Mouse (Mus musculus) megakaryocyte-erythroid progenitor cell, adult 5-6 weeks (primary cell): ENCODE results near the gene Sgce. TPM values are rescaled to one million over a fixed set of nuclear protein-coding genes. Genes with fewer than 3 reads are reported as not detected.
"Not testable (repeated sequence)": the region's sequence is repeated elsewhere in the genome, so short reads cannot be mapped to it uniquely, and the experiment has no call there.

Experiments
- ATAC-seq: replicated peaks from 2 replicates; pipeline ENCODE4 v1.8.0; 2016; ENCODE audit warnings: mild to moderate bottlenecking, inconsistent platforms; ENCODE audit not compliant: severe bottlenecking, poor library complexity, low FRiP score, low TSS enrichment
- total RNA-seq, 2 experiments: library from RNA; stranded (forward) in 1 of 2; stranded (reverse) in 1 of 2; fragments of 200-1000, 215-1000 nt in 1 of 2; fragments of >200 nt in 1 of 2; fragmentation: Nextera tagmentation in 1 of 2; gene quantifications; 2 replicates each; pipeline ENCODE4 v1.2.3; 2014 to 2017

Sgce gene
- total RNA-seq, 2 experiments from 2014 or later = 0.57 to 1.0 TPM

DNA sequence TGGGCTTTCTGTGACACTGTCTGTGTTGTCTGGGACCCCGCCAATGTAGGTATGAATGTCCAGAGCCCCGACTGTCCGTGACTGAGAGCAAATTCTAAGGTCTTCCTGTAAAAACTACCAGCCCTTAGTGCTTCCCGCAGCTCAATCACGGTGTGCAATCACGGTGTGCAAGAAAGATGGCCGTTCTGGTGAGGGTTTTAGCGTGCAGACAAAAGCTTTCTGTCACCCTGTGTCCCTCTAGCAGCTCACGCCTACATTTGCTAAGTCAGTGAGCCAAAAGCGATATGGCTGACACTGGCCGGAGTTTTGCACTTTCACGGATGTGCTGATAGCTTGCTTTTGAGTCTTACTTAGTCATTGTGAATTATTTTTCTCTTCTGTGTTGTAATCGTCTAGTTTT lies 88.1 kb downstream of the Sgce start:
- no peak for ATAC-seq

DNA sequence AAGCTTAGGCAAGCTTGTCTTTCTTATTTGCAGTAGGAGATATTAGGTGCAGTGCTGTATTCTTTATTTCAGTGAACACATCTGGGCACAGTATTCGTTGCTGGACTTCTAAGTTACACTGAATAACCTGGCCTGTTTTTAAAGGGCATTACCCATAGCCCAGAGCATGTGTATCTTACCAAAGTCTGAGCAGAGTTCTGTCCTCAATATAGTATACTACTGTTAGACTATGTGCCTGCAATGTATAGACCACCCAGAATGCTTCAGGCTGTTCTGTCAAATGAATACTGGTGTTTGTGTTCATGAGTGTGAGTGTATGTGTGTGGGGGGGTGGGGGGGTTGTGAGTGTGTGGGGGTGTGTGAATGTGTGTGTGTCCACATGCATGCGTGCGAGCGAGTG lies 91.1 kb downstream of the Sgce start:
- ATAC-seq = no peak

DNA sequence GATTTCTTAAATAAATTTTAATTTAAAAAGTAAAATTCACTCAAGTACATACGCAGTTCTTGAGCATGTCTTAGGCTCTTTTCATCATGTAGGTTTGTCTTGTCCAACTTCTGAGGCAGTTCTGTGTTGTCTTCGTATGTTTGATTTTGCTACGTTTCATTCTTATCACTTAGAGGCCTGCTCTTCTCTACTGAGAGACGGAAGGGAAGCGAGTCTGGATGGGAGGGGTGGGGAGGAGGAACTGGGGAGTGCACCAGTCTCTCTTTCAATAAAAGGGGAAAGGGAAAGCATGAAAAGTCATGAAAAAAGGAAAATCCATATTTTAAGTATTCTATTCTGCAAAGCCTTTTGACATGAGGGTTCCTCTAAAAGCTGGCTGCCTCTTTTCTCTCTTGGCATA lies 91.5 kb downstream of the Sgce start:
- ATAC-seq = 0 out of 2 replicates have a peak, but pooled peaks have one; percentile 61

DNA sequence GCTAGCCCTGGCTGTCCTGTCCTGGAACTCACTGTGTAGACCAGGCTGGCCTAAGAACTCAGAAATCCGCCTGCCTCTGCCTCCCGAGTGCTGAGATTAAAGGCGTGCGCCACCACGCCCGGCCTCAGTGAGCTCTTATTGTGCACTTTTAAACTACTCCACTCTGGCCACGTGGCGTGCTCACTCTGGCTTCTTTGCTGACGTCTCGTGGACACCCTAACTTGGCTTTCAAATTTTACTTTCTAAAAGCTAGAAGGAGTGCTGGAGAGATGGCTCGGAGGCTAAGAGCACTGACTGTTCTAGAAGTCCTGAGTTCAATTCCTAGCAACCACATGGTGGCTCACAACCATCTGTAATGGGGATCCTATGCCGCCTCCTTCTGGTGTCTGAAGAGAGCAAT lies 93.3 kb downstream of the Sgce start:
- not testable (repeated sequence) for ATAC-seq

DNA sequence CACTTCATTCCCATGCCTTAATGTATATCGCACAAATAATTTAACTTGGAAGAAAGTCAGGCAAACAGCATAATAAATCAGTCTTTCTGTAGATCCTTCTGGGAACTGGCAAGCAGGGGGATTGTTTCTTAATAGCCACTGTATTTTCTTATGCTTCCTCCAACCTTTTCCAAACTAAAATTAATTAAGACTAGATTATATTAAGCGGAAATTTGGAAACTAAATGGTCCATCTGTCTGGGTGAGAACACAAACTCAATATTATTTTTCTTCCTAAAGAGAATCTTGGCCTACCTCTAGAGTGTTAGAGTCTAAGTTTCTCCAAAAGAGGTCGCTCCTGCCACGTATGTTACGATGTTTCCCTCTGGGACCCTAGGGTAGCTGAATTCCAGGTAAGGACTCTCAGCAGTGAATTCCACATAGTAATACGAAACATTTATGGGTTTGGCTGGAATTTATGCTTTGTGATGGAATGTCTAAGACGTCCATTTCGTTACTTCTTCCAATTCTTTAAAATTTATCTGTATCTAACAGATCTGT lies 94.3 kb downstream of the Sgce start:
- ATAC-seq = no peak

DNA sequence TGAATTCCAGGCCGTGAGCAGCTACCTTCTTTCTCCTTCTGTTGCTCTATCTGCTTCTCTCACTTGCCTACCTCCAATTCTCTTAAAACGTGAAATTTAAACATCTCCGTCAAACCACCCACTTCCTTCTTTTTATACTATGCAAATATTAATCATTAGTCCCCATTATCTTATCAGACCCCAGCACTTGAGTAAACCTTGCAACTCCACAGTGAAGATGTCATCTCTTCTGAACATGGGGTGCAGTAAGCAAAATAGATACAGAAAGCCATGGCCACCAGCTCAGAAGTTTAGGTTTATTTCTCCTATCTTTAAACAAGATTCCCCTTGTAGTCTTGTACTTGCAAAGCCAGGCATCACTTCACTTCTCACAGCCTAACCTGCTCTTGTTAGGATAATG lies 99.7 kb downstream of the Sgce start:
- peak; percentile 59 for ATAC-seq

DNA sequence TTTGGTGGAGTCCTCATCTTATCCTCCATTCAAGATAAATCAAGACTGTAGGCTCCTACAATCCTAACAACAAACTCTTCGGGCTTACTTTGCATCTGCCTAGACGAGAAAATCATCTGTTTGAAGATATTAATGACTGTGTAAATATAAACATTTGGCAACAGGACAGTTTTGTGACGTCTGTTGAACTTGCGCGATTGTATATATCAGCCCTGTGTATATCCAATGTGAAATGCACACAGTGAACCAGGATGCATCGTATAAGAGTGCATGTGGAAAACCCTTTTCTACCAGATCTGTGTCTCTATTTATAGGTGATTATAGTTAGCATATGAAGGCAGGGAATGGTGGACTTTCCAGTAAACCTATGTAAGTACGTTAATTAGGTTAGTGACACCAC lies 104.9 kb downstream of the Sgce start:
- no peak for ATAC-seq

DNA sequence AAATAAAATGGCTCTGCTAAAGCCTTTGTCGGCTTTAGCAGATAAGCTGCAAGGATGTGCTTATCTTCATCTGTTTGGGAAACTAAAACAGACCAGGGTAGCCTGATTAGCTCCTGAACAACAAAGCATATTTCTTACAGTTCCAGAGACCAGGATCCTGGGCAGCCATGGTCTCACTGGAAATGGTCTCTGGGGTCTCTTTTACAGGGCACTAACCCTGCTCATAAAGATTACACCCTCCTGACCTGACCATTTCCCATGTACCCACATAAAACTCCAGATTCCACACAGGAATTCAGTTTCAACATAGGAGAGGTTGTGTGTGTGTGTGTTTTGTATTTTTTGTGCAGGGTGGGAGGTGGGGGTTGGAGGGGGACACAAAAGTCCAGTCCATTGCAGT lies 112.2 kb downstream of the Sgce start:
- no peak for ATAC-seq

DNA sequence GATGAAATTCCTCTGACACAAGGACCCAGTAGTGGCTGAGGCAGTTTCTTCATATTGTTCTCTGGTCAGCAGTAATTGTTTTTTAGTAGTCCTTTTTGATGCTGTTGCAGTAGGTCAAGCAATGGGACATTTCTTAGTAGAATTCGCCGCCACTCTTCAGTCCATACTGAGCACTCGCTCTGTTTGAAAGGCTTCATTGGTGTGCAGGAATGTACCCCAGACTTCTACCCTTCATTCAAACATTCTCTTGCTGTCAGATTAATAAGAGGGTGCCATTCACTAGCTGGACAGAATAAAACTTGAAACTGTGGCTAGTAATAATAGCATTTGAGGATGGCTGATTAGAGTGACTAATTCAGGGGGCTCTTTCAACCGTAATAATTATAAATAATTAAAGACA lies 113.8 kb downstream of the Sgce start:
- ATAC-seq = no peak

DNA sequence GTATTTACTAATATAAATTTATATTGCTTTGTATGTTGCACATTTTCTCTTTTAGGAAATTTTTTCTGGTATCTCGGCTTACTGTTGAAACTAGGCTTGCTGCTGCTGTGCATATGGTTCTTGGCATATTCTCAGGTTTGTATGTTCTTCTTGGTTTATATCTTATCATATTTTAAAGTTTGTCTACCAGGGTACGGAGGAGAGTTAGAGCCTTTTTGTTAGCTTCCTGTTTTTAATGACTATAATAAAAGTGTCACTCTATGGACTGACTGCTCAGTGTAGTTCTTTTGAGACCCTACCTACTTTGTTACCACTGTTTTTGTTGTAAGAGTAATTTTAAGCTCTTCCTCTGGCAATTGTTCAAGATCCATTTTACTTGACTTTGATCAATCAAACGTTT lies 115.5 kb downstream of the Sgce start:
- ATAC-seq = no peak

Other genes with a start within 250 kb of the Sgce start
- gene Col1a2, start 242.4 kb downstream of the Sgce start, total RNA-seq (2014; fragmentation: Nextera tagmentation) = 0.26 and 0.37 TPM in 2 replicates
- 0.80 and 0.91 TPM in 2 replicates for gene Col1a2, start 242.4 kb downstream of the Sgce start, total RNA-seq (2017)
- gene Casd1, start 146.4 kb downstream of the Sgce start, total RNA-seq (2014; fragmentation: Nextera tagmentation) = 17.0 and 20.7 TPM in 2 replicates
- gene Casd1, start 146.4 kb downstream of the Sgce start, total RNA-seq (2017) = 75.4 and 81.7 TPM in 2 replicates
- 0.25 and 0.61 TPM in 2 replicates for gene Peg10, start 99 bp upstream of the Sgce start, total RNA-seq (2014; fragmentation: Nextera tagmentation)
- 0.28 and 1.4 TPM in 2 replicates for gene Peg10, start 99 bp upstream of the Sgce start, total RNA-seq (2017)
- 10.6 and 11.5 TPM in 2 replicates for gene Ppp1r9a, start 155.7 kb upstream of the Sgce start, total RNA-seq (2014; fragmentation: Nextera tagmentation)
- 11.2 and 13.2 TPM in 2 replicates for gene Ppp1r9a, start 155.7 kb upstream of the Sgce start, total RNA-seq (2017)